Mouse (Mus musculus): Measurements from ENCODE around the gene Galntl6.

Gene Galntl6

DNA sequence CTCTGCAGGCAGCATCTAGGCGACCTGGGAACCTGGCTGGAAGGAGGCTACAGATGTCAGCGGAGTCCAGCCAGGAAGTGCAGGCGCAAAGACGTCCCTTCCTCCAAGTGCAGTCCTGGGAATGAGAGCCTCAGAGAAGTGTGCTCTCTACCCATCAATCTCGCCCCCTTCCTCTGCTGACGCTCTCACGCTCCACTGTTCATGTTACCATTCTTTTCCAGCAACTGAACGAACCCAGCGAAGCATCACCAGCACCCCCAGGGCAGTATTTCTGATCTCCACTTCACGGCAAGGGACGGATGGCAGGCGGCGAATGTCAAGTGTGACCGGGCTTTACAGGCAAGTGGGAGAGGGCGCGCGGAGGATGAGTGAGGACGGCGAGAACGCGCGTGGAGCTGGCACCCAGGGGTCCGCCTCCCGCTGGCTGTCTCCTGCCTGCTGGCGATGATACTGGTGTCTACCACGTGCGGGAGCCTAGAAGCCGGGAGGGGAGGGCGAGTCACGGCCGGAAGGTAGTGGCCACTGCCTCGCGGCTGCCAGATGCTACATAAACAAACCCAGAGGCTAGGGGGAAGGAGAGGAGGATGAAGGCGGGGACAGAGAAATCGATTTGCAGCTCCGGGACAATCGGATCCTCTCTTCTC lies at the start of gene Galntl6:
TSS of gene Galntl6 (minus strand) at position 445 of the 644 bp plus-strand sequence.
- no peak for DNase-seq (ENCODE audit: low read depth, low spot score)

DNA sequence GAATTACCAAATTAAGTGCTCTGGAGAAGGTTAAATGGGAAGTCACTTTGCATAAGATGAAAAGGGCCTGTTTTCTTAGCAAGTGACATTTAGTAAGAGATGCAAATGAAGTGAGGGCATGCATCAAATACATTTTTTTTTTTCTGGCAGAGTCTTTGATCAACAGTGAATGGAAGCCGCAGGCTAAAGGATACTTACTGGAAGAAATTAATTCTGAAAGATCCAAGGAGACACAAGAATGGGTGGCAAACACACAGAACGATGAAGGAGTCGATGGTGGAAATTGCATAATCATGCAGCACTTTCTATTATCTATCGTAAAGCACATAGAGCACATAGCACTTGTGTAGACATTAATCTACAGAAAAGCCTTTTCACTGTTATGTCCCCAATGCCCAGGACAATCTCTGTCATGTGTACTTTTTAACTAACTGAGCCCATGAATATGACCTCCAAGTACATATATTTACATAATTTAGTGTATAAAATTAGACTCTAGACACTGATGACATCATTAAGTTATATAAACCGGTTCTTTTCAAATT lies 44.8 kb upstream of the Galntl6 start:
- DNase-seq (ENCODE audit: low read depth, low spot score): no peak

DNA sequence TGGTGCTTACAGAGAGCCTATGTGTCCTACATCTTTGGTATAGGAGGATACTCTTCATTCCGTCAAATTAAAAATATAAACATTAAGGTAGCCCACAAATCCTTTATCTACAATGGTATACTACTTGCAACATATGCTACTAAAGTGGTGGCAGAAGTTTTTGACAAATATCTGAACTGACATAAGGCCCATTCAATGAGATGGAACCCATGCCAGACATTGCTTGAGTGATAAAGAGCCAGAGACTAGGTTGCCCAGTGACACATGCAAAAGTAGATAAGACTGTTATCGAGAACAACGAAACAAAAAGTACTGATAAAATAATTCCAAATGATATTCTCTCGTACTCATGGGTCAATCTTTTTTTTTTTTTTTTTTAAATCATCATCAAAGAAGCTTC lies 31.3 kb upstream of the Galntl6 start:
- no peak for DNase-seq (ENCODE audit: low read depth, low spot score)

DNA sequence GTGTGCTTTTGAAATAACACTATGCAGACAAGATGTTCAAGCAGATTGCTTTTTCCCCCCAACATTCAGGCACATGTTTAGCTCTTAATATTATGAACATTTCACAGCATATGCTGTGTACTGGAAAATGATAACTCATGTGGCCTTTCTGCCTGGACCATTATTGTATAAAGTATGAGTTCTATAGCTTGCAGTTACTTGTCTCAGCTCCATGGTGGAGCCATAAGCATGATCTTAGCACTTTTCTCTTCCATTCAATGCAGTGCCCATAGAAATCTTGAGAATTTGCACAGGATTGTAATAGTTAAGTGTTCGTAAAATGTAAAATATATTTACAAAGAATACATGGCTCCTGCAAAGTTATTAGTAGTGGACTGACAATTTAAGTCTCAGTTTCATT lies 18.6 kb upstream of the Galntl6 start:
- DNase-seq (ENCODE audit: low read depth, low spot score): no peak

DNA sequence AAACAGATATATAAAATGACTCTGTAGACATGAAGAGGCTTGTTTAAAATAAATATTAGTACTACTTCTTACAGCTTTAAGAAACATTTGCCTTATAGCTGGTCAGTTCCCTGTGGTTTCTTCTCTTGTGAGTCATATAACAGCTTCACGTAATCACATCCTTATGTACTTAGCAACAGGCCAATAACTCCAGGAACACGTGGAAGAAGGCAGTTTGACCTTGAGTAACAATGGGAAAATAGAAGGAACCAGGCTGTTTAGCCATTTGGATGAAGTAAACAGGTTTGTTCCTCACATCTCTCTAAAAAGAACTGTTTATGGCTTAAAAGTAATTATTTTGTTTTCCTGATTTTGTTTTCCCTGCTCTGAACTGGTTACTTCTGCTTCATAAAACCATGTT lies 2.7 kb upstream of the Galntl6 start:
- DNase-seq (ENCODE audit: low read depth, low spot score): no peak

DNA sequence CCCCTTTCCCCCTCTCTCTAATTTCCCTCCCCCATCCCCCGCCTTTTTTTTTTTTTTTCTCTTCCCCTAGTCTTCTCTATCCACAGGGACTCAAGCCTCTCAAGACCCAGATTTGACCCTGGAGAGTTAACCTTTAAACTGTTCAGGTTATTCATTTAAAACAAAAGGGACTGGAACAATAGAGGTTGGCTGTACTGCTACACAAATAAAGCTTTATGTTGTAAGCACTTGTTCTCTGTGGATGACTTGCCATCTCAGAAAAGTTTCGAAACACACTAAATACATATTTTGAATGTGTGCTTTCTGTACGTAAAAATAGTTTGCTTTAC lies 1.2 kb upstream of the Galntl6 start:
- no peak for DNase-seq (ENCODE audit: low read depth, low spot score)

DNA sequence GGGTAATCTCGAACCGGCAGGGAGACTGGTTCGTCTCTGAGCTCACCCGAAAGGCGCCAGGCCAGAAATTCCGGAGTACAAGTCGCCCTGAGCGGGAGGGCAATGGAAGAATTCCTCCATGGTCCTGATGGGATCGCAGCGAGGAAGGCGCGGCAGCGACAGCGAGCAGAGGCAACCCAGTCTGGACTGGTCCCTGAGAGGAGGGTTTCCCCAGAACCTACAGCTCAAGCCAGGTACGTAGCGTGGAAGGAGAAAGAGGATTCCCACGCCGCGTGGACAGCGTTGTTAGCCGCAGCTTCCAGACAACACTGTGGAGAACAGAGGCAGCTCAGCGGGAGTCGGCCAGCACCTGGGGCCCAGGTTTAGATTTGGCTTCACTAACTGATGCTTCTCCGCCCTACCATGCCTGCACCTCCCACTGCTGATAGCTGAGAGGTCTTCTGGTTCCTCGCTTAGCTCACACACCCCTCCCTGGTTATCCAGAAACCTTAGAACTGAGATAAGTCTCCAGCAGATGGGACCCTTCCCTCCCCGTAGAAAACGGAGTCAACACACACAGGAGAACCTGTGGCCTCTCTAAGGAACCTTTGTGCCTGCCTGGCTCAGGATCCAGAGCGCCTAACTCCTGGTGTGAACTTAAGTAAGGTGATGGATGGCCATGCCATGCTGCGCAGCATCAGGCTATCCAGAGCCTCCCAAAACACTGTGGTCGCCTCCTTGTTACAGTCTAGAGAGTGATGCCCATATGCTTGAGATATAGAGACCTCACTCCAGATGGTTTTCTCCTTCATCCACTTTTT lies 600 bp upstream of the Galntl6 start:
- no peak for DNase-seq (ENCODE audit: low read depth, low spot score)

DNA sequence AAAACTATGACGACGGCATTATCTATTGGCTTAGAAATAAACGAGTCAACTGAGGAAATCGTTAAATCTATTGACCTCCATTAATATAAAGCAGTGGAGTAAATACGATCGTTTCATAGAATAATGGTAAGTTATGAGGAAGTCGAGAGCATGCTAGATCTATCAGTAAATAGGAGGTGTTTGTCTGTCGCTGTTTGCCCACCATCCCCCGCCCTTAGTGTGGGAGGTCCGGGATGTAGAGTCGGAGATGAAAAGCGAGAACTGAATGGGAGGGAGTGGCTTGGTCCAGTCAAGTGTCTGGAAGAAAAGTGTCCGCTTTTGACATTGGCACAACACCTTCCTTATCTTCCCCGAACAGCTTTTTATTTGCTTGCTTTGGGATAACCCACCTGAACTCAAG lies 763 bp downstream of the Galntl6 start, which contains the start of gene BC030500:
TSS of gene BC030500 (plus strand) at position 79 of the 400 bp plus-strand sequence.
- DNase-seq (ENCODE audit: low read depth, low spot score): no peak

DNA sequence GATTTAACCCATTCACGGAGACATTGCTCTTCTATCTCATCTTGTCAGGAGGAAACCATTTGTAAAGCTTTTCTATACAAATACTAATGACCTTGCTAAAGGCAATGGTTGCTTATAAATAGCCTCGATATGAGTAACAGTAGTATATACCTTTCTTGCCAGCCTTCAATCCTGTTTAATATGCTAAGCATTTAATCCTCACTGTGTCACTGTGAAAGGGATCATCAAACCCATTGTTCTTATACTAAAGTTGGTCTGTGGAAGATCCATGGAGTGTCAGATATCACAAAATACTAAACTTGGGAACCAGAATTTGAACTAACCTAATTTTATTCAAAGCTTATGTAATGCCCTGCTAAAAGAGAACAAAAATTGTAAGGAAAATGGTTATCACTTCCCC lies 8.0 kb downstream of the Galntl6 start:
- DNase-seq (ENCODE audit: low read depth, low spot score): no peak

DNA sequence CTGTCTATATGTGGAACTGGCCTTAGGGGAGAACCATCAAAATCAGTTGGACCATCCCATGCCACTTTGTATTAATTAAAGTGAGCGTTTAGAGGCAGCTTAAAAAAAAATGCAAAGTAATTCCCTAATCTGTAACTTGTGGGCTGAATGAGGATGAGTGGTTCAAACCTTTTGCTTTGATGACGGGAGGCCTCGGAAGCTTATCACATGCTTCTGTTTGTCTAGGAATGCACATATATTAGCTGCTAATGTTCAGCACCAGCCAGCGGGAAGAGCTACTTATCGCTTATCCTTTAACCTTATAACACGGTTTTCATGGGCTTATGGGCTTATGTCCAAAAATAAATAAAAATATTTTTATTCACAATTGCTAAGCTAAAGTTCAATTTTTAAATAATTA lies 16.5 kb downstream of the Galntl6 start:
- DNase-seq (ENCODE audit: low read depth, low spot score): no peak

DNA sequence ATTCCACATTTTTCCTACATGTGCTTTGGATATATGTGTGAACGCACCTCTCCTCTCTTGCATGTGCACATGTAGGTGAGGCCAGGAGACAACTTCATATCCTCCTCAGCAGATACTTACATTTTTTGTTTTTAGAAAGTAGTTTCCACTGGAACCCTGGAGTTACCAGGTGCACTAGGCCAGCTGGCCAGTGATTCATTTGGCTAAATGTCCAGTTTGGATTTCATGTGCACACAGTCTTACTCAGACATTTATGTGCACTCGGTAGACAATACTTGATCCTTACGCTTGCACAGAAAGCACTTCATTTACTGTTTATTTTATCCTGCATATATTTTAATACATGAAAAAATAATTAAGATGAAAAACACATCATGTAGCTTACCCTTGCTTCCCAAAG lies 21.8 kb downstream of the Galntl6 start:
- no peak for DNase-seq (ENCODE audit: low read depth, low spot score)

DNA sequence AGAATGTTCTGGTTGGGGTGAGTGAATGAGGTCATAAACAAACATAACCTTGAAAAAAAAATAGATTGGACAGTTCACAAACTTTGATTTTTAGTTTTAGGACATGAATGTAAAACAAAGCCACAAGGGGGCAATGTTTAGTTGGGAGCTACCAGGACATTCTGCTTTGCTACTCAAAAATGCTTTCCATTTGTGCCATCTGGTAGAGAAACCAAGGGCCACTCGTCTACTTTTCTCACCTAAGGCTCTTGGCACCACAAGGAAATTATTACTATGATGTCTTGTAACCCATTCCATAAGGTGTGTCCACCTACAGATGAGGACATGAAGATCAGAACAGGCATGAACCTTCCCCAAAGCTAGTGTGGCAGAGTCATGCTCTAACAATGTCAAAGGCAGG lies 26.0 kb downstream of the Galntl6 start:
- DNase-seq (ENCODE audit: low read depth, low spot score): no peak

DNA sequence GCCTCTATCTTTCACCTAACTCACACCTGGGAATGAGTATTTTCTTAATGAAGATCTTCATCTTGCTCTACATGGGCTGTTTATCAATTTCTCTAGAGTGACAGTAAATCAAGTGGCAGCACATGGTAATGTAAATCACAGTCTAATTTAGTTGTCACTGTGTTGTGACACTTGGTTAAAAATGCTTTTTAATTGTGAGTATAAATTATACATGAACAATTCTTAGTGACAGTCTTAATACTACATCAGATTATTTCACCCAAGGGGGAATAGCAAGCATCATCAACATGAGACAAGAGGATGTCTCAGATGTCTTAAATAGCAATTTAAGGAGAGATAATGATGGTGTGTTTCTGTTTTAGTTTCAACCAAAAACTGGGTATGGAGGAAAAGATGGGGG lies 88.1 kb downstream of the Galntl6 start:
- no peak for DNase-seq (ENCODE audit: low read depth, low spot score)

DNA sequence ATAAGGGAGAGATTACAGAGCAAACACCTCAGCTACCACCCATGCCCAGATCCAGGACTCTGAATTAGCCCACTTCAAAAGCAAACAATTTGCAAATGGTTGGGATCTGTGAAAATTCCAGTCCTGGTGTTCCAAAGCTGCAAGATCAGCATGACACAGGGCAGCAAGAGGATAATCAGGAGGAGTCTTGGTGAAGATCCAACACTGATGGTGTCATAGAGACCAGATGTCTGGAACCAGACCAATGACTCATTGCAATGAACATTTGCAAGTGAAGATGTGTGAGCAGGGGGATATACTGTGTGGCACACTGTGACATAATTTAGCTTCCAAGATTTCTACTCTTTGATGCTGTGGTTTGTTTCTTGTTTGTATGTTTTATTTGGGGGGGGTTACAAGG lies 107.2 kb downstream of the Galntl6 start:
- DNase-seq (ENCODE audit: low read depth, low spot score): no peak

DNA sequence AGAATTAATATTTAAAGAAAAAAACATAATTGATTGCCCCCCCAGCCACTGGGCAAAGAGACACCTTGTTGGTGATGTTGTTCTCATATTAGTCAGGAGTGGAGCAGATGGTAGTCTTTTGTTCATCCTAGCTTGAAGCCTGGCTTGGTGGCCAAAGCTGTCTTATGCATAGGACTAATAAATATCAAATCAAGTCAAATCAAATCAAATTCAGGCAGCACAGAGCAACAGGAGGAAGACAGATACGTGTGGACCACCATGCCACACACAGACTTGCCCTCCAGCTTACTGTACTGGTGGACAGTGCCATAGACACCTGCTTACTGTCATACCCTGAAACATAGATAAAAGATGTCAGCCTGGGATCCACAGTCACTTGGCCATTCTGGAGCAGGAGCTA lies 110.6 kb downstream of the Galntl6 start:
- DNase-seq (ENCODE audit: low read depth, low spot score): no peak

DNA sequence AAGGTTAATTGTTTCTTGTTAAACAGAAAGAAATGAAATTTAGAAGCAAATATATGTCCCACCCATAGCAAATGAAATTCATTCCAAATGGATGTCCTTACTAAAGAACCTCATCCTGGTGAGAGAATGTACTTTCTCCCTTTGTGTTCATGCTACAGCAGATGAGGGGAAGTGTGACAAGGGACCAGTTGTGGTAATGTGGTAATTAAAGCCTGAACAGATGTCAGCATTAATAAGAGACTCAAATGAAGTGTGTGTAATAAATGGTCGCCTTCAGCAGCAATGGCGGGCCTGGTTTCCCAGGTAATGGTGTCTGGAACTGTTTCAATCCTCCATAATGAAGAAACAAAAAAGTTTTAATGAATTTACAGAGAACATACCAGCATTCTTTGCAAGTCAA lies 158.7 kb downstream of the Galntl6 start:
- DNase-seq (ENCODE audit: low read depth, low spot score): no peak

DNA sequence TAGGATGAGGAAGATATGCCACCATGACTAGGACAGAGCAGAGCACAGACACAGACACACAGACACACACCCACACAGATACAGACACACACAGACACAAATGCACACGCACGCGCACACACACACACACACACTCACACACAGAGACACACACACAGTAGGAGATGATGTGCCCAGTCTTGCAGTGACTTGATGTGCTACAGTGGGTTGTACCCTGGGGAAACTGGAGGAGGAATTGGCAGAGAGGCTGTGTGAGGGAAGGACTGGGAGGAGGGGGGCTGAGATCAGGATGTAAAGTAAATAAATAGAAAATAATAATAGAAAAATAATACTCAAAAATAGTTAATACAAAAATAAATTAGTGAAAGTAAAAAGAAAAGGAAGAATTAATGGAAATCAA lies 174.5 kb downstream of the Galntl6 start:
- DNase-seq (ENCODE audit: low read depth, low spot score): no peak

DNA sequence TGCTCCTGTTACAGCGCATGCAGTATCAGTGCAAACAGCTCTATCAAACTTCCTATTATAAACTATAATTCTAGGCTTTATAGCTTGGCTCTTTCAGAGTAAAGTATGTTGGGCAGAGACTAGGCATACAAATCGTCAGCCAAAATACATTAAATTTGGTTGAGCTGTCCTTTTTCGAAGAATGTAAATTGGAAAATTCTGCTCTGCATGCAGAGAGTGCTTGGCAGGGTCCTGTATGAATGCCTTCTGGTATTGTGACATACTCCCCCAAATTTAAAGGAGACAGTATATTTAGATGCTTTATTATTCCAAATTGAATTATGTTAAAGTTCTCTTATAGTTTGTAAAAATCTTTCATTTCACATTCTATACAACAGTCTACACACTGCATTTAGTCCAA lies 220.7 kb downstream of the Galntl6 start:
- no peak for DNase-seq (ENCODE audit: low read depth, low spot score)

DNA sequence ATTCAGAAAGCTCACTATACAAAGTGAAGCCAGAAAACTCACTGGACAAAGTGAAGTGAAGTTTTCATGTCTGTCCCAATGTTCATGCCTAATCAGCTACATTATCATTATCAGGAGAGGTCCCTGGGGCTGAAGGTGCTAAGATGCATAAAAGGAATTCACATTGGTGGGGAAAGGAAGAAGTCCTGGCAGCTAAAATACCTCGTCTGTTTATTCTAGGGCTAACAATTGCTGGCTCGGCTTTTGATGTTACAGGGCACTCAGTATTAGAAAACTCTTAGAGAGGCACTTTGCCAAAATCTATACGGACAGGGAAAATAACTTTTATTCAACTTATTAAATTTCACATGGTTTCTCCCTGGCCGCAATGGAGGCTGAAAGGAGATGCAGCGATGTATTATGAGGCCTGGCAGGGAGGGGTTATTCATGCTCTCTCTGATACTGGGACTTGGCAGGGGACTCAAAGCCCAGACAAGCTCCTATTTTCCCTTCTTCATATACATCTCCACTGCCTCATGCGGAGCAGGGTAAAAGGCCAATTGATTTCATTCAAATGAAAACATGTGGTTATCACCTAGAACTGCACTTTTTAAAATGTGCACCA lies 234.5 kb downstream of the Galntl6 start:
- DNase-seq (ENCODE audit: low read depth, low spot score): no peak

DNA sequence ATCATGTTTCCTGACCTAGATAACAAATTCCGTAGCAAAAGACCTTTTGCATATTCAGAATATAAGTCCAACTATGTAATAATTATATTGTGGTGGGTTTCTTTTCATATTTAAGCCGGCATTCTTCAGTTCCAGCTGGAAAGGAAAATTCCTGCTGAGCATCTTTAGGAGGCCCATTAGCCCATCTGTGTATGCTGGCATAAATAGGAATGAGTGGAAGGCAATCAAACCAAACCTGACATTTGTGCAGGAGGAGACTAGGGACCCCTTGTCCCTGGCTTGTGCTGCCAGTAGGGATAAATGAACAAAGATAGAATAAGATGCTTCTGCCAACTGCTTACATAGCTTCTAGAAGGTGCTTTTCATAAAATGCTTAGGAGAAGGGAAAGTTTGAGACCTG lies 243.4 kb downstream of the Galntl6 start:
- DNase-seq (ENCODE audit: low read depth, low spot score): no peak

DNA sequence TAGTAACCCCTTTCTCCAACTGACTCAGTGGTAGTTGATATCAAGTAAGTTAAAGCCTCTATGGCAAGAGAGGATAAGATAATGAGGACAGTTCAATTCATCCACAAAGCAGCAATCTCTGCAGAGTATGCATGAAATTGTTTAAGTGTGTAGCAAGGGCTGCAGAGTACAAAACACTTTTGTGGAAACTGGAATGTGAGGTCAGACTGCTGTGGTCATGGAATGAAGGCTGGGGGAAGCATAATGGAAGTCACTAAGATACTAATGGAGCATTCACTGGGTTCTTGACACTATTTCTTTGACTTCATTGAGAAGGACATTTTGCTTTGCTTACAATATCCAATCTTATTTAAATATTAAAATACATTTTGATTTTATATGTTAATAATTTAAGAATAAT lies 252.4 kb downstream of the Galntl6 start:
- DNase-seq (ENCODE audit: low read depth, low spot score): no peak

DNA sequence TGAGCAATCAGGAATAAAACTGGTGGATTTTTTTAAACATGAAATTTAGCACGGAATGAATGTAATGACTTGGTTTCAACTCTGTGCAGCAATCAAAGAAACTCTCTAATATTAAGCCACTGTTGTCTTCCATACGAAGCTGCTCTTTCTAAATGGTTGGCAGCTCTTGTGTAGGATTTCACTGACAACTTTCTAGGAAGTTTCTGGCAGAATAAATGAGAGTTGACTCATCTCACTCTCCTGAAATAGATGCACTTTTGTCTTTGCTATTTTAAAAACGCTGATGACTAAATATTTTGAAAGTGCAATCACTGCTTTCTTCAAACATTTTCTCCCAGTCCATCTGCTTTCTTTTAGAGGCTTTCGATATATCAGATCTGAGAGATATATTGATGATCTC lies 256.8 kb downstream of the Galntl6 start:
- no peak for DNase-seq (ENCODE audit: low read depth, low spot score)

DNA sequence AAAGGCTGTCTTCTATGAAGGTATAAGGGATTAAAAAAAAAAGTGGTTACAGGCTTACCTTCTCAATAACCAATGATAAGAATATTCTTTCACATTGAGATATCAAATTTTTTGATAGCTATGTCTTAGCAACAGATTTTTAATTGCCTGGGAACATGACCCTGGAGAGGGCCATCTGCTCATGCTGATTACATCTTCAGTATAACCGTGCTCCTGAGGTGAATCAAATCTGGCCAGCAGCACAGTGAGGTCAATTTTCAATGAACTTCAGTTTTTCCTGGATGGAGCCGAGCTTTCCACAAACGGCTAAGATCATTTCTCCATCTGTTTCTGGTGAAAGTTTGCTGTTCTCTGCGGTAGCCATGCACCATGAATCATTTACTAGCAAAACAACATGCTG lies 306.0 kb downstream of the Galntl6 start:
- no peak for DNase-seq (ENCODE audit: low read depth, low spot score)

All from CD4-positive, CD25-positive, alpha-beta regulatory T cell, adult 2 months (primary cell).